Mouse (Mus musculus) neural tube, postnatal 0 days (tissue): ENCODE data around the gene Ephb3. TPM values are rescaled to one million over a fixed set of nuclear protein-coding genes. Genes with fewer than 3 reads are reported as not detected.

Source experiments
- microRNA-seq: library from miRNA; unstranded; fragments of <30 nt; microRNA quantifications from one replicate; pipeline ENCODE4, GENCODE M21; 2016
- polyA plus RNA-seq: library from polyadenylated mRNA; unstranded; fragments of >200 nt; fragmentation: Nextera tagmentation; extraction: Ambion mirVana; gene quantifications from 2 replicates; pipeline ENCODE4 v1.2.1, GENCODE M21; 2015

The Ephb3 gene
- polyA plus RNA-seq = 12.2 and 12.7 TPM in 2 replicates

DNA sequence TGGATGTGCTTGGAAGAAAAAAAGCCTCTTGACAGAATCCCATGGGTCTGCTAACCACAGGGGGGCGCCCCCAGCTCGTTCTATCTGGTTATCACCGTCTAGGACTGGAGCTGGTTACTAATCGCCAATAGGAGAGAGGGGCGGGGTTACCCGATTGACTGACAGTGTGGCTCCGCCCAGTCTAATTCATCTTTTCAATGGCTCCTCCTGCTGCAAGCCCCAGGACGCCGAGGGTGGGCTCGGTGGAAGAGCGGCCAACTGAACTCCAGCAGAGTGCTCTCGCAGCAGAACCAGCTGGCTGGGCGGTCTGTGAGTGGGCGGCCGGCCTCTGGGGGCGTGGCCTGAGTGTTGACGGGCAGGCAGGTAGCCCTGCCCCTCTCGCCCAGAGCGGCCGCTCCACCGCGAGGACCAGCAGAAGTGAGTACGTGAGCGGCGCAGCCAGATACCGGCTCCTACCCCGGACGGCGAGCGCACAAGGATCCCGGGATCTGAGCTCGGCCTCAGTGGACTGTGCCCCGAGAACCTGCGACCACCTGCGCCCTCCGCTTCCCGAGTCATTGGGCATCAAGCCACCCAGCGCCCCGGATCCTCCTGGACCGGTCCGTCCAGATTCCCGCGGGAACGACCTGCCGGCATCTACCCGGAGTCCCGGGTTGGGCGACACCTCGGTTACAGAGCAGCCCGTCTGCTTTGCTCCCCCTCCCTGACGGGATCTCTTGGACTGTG is at the start of gene Ephb3:
Gene Ephb3, plus strand, starts transcription at position 389 of the 726 bp plus-strand sequence.

Small RNA genes lying within 50 kb of the gene (microRNA-seq; reads per million reads assigned to microRNA genes)
- gene Mir7680 = not detected

Other genes with a start within 250 kb of the Ephb3 start
- 0.27 and 0.89 TPM in 2 replicates for gene Teddm3, start 50.8 kb upstream of the Ephb3 start, polyA plus RNA-seq
- gene Vps8, start 218.4 kb downstream of the Ephb3 start, polyA plus RNA-seq = 19.0 and 19.6 TPM in 2 replicates